Mouse (Mus musculus) MN1 (cell line): Measurements from ENCODE around the gene Aym1.

Experiments used
- DNase-seq: peaks from one replicate; pipeline ENCODE4 v3.0.0-alpha.2; 2016; ENCODE audit warnings: low spot score

Gene Aym1

DNA sequence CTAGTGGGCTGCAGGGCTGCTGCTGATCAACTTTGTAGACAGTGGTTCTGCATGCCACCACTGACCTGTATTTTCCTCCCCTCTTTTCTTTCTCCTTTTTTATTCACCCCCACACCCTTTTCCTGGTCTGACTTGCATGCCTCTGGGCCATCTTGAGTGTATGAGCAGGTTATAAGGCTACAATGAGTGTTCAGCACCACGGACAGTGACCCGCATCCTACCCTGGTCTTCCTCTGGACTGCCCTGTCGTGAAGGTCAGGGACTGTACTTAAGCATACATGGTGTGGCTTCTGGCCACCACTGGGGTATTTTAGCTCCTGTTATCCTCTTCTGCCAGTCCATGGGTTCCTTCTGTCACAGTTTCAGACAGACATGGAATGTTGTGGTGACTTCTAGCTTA lies 50.3 kb downstream of the Aym1 start:
- no peak for DNase-seq
